Mouse (Mus musculus) liver, adult 2 months (tissue): ENCODE results near the gene Atxn7. TPM values are rescaled to one million over a fixed set of nuclear protein-coding genes. Genes with fewer than 3 reads are reported as not detected.

ENCODE experiments used
- DNase-seq: peaks from one replicate; pipeline ENCODE4 v3.0.0-alpha.2; 2011; ENCODE audit warnings: low read depth, low spot score; ENCODE audit errors: extremely low read depth
- H3K27ac ChIP-seq: fragments of 200-500 bp; replicated peaks from 2 replicates; pipeline ENCODE4 v1.5.1; 2012; ENCODE audit warnings: low read depth, mild to moderate bottlenecking, control low read depth, inconsistent platforms, low read length; ENCODE audit not compliant: insufficient read depth
- H3K27me3 ChIP-seq: fragments of 200-500 bp; 2 replicates; pipeline ENCODE4 v1.6.1; 2012; ENCODE audit warnings: mild to moderate bottlenecking, moderate library complexity, low read length, inconsistent platforms; ENCODE audit not compliant: control insufficient read depth, insufficient read depth
- H3K36me3 ChIP-seq: fragments of 200-500 bp; 2 replicates; pipeline ENCODE4 v1.6.1; 2012; ENCODE audit warnings: low read length, inconsistent platforms; ENCODE audit not compliant: control insufficient read depth, insufficient read depth
- H3K4me1 ChIP-seq: fragments of 200-500 bp; 2 replicates; pipeline ENCODE4 v1.6.1; 2011; ENCODE audit warnings: low read length; ENCODE audit not compliant: control insufficient read depth, insufficient read depth
- H3K4me3 ChIP-seq: fragments of 200-500 bp; 2 replicates; pipeline ENCODE4 v1.5.1; 2011; ENCODE audit warnings: low read depth, mild to moderate bottlenecking, control low read depth, low read length, moderate library complexity; ENCODE audit not compliant: insufficient read depth
- H3K79me2 ChIP-seq: fragments of 200-500 bp; 2 replicates; pipeline ENCODE4 v1.6.1; 2012; ENCODE audit warnings: inconsistent platforms, mild to moderate bottlenecking, low read length, moderate library complexity; ENCODE audit not compliant: control insufficient read depth, insufficient read depth
- H3K9ac ChIP-seq: fragments of 200-500 bp; 2 replicates; pipeline ENCODE4 v1.6.1; 2012; ENCODE audit warnings: low read depth, mild to moderate bottlenecking, control low read depth, inconsistent platforms, low read length
- CTCF ChIP-seq: fragments of 200-500 bp; IDR thresholded peaks from 2 replicates; pipeline ENCODE4 v1.5.1; 2011; ENCODE audit warnings: low read depth, low read length, control low read depth
- POLR2A ChIP-seq: fragments of 200-500 bp; IDR thresholded peaks from 2 replicates; pipeline ENCODE4 v1.6.1; 2011; ENCODE audit warnings: low read length, control low read depth; ENCODE audit not compliant: insufficient read depth; ENCODE audit errors: extremely low read depth
- WGBS: fragments of 180-500 bp; shearing (Covaris S2); methylation state at CpG from one replicate; pipeline ENCODE4 v1.1.7; 2018; 5-methylcytosine and 5-hydroxymethylcytosine counted together
- polyA plus RNA-seq: library from polyadenylated mRNA; depleted of rRNA; stranded (reverse); fragments of >200 nt; gene quantifications from 2 replicates; pipeline ENCODE4 v1.2.3, GENCODE M21; 2012; rRNA removed
- total RNA-seq: library from RNA; depleted of rRNA; stranded (reverse); fragments of >200 nt; gene quantifications from 2 replicates; pipeline ENCODE4 v1.2.3, GENCODE M21; 2014; rRNA removed

Atxn7 gene
- total RNA-seq: 13.2 and 14.9 TPM in 2 replicates
- 14.2 and 16.8 TPM in 2 replicates for polyA plus RNA-seq

DNA sequence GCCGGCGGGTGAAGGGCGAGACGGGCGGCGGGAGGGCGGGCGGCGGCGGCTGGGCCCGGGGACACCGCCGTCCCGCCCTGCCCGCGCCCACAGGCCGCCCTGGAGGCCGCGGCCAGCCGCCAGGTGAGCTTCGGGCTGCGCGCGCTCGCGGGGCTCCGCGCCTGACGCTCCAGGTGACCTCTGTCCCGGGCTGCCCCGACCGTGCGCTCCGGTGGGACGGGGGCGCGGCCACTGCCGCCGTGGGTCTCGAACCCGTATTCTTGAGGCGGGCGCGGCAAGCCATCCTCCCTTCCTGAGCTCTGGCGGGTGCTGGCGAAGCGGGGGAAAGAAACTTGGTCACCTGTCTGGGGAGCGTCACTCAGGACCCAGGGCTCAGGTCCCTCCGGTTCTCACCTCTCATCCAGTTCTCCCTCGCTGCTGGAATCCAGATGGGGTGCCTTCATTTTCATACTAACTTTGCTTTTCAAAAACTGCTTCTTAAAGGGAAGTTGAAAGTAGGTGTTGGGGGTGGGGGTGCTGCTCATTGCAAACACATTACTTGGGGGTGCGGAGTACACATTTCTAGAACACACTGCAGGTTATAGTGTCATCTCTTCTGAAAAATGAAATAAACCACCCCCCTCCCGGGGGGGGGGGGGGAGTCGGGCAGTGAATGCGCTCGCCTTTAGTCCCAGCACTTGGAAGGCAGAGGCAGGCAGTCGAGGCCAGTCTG lies at the start of gene Atxn7, which contains the start of gene Thoc7:
Gene Atxn7, plus strand, starts transcription at position 40 of the 712 bp plus-strand sequence.
Gene Thoc7, minus strand, starts transcription at position 452 of the 712 bp plus-strand sequence.
- H3K27me3 ChIP-seq: no peaks in the 10 kb centered on the region
- WGBS: 4% methylated on average over 33 of the region's 56 CpGs
- peaks cover 10% of the 10 kb centered on the region for H3K4me1 ChIP-seq
- no peaks in the 10 kb centered on the region for H3K36me3 ChIP-seq
- peak within 1 kb of the TSS; percentile 99 for H3K9ac ChIP-seq
- TF ChIP-seq CTCF (no peak), POLR2A (no peak)
- peak; percentile 38 for DNase-seq
- peaks cover 6% of the 10 kb centered on the region for H3K79me2 ChIP-seq
- H3K4me3 ChIP-seq: peak within 1 kb of the TSS; percentile 75
- H3K27ac ChIP-seq: peak within 1 kb of the TSS; percentile 87

DNA sequence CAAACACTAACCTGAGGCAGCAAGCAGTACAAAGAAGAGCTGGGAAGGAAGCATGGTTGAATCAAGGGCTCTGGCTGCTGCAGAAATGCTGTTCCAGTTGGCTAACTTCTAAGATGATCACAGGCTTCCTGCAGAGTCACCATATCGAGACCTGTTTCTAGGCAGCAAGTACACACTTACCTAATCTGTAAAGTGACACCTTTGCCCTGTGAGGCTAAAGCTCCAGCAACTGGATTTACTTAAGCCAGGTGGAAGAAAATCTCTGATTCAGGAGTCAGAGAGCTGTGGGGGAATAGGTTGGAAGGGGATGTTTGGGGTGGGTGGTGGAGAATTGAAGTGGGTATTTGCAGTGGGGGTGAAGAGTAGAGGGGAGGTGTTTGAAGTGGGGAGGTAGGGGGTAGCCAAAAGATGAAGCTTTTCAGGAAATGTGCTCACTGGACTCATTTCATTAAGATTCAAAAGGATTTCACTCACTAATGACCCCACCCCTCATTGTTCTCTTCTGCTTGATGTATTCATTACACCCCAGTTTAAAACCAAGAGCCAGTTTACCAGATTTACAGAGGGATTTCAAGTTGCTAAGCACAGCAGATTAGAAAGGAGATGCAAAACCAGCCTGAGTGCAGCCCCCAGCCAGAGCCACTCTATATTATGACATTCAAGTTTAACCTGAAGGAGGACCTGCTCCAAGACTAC lies 46.7 kb upstream of the Atxn7 start, which contains the start of gene Gm281:
Gene Gm281, minus strand, starts transcription at position 92 of the 696 bp plus-strand sequence.
- Histone ChIP-seq H3K9ac (no peak within 1 kb of the TSS), H3K27ac (no peak within 1 kb of the TSS), H3K79me2 (no peaks in the 10 kb centered on the region), H3K4me3 (no peak within 1 kb of the TSS), H3K27me3 (no peaks in the 10 kb centered on the region), H3K36me3 (no peaks in the 10 kb centered on the region), H3K4me1 (no peaks in the 10 kb centered on the region)
- DNase-seq: no peak
- 42% methylated on average over 1 of the region's 1 CpGs for WGBS
- TF ChIP-seq POLR2A (no peak), CTCF (no peak)

DNA sequence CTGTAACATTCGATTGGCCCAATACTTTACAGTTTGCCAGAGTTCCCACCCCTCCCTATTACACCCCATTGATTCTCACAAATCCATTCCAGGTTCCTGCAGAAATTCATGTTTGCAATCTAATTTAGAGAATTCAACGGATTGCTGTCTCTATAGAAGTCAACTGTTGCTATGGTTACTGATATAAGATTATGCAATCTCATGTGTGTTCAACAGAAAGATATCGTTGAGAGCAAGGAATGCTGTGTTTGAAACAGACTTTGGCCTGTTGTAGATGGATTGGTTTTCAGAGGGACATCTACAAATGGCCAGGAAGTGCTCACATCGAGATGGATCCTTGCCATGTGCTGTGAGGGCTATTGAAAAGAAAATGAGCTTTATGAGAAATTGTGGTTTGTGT lies 46.0 kb upstream of the Atxn7 start:
- H3K4me3 ChIP-seq: no peak overlapping the region

DNA sequence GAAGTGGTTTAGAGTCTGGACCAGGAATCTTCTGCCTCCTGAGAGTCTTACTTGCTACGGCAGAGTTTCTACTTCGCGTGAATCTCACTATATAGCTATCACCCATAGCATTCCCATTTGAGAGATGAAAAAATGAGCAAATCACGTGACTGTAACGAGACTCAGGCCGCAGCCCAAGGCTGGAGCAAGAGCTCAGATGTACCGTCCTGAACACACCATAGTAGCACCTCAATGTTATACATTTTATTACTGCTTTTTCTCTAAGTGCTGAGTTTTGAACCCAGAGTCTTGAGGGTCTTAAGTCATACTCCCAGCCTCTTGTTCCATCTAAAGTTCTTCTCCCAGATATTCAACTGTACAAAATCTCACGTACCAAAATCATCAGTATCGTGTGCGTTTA lies 44.0 kb upstream of the Atxn7 start:
- Histone ChIP-seq H3K79me2 (no peaks in the 10 kb centered on the region), H3K9ac (no peak overlapping the region), H3K36me3 (no peaks in the 10 kb centered on the region), H3K27me3 (no peaks in the 10 kb centered on the region), H3K4me1 (no peaks in the 10 kb centered on the region), H3K27ac (no peak overlapping the region), H3K4me3 (no peak overlapping the region)
- DNase-seq: no peak
- TF ChIP-seq POLR2A (no peak), CTCF (no peak)
- WGBS: 76% methylated on average over 10 of the region's 10 CpGs

More for the DNA sequence above, 46.0 kb upstream of the Atxn7 start:
- no peak overlapping the region for H3K27ac ChIP-seq
- H3K4me1 ChIP-seq: no peaks in the 10 kb centered on the region
- WGBS: 36% methylated on average over 4 of the region's 4 CpGs
- no peaks in the 10 kb centered on the region for H3K36me3 ChIP-seq
- TF ChIP-seq CTCF (no peak), POLR2A (no peak)
- no peak overlapping the region for H3K9ac ChIP-seq
- DNase-seq: no peak
- H3K27me3 ChIP-seq: no peaks in the 10 kb centered on the region
- H3K79me2 ChIP-seq: no peaks in the 10 kb centered on the region

DNA sequence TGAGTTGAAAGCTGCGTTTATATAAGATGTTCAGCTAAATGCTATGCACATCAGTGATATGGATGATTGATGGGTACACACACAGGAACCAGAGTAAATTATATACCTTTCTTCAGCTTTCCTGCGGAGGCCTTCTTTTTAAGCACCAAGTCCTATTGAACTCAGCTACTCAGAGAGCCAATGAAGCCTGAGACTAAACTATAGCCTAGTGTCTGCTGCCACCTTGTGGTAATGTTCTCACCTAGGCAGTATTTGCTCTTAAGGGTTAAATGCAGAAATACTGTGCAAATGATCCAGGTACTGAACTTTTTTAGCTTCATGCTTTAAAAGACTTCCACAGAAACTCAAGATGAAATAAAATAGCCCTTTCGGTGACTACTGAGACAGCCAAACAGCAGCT lies 43.6 kb upstream of the Atxn7 start:
- H3K9ac ChIP-seq: no peak overlapping the region
- 35% methylated on average over 3 of the region's 3 CpGs for WGBS
- DNase-seq: peak; percentile 59
- H3K27ac ChIP-seq: no peak overlapping the region
- no peaks in the 10 kb centered on the region for H3K79me2 ChIP-seq
- H3K27me3 ChIP-seq: no peaks in the 10 kb centered on the region
- H3K4me1 ChIP-seq: no peaks in the 10 kb centered on the region
- peak; percentile 52 for TF ChIP-seq CTCF
- TF ChIP-seq POLR2A: no peak
- H3K4me3 ChIP-seq: no peak overlapping the region
- H3K36me3 ChIP-seq: no peaks in the 10 kb centered on the region
